Mouse (Mus musculus) kidney, adult 2 months (tissue): ENCODE measurements around the gene Kxd1.

Experiments used
- CTCF ChIP-seq: fragments of 200-500 bp; conservative IDR thresholded peaks from 2 replicates; pipeline ENCODE4 v1.5.1; 2011; ENCODE audit warnings: low read depth, mild to moderate bottlenecking, control low read depth, low read length, moderate library complexity, mixed read lengths; ENCODE audit not compliant: insufficient read depth, insufficient read length
- POLR2A ChIP-seq: fragments of 200-500 bp; IDR thresholded peaks from one replicate; pipeline ENCODE4 v1.6.1; 2011; ENCODE audit warnings: low read depth, low read length, control low read depth

DNA sequence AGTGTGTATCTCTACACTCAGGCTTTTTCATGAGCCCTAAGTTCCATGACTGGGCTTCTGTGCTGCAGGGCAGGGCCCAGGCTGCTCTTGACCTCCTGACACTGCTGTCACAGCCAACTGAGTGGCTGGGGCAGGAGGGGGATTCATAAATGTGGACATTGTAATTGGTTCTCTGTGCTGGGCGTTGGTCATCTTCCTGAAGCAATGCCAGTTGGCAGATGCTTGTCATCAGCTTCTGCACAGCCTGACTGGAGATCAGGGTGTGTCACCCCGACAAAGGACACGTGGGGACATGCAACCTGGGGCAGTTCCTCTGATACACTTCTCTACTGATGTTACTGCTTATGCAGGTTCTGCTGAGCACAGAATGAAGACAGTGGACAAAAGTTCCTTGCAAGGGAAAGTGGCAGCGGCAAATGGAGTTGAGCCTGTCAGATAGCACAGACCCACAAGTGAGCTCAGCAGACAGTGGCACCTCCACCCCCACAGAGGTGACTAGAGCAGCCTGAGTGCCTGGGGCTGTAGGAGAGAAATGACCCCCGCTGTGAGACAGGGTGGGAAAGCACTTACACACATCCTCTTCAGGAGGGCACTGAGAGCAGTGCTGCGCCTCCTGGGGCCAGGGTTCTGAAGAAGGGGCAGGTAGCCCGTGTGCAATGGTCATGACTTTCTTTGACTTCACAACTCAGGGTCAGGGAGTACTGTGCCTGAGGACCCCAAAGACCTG is 34.2 kb upstream of the Kxd1 start:
- TF ChIP-seq POLR2A (no peak), CTCF (no peak)
